Mouse (Mus musculus): ENCODE results near the gene Slc12a8.

Slc12a8 gene

DNA sequence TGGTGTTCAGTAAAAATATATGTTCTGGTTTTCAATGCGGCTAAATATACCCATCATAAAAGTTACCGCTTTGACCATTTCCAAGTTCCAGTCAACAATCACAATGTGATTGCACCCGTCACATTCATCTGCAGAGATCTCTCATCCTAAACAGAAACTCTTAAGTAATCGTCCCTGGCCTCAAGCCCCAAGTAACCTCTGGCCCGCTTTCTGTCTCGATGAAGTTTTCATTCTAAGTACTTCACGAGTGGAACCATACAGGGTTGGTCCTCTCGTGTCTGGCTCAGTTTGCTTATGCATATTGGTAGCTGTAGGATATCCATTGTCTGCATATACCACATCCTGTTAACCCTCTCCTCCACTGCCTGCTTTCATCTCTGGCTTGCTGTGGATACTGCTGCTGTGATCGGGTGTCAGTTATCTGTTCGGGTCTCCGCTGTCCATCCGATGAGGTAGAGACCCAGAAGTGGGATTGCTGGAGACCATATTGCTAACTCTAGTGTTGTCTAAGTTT, 181.2 kb downstream of the Slc12a8 start:
- no peak for DNase-seq (ENCODE audit: inconsistent ontology term)

DNA sequence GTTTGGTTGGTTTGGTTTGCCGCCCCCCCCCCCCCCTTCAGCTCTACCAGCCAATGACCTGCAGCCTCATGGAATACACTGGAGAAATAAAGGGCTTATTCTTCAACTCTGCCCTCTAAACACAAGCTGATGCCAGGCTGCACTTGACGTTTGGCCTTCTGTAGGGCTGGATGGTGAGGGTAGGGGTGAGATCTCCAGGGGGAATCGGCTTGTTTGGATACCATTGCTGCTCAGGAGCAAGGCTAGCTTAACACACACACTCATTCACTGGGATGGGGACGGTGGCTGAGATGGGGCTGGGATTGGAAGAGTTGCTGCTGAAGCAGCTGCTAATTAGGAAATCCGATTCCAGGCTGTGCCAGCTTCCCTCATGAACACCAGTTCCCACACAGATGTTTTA, 183.5 kb downstream of the Slc12a8 start:
- no peak for DNase-seq (ENCODE audit: inconsistent ontology term)

DNA sequence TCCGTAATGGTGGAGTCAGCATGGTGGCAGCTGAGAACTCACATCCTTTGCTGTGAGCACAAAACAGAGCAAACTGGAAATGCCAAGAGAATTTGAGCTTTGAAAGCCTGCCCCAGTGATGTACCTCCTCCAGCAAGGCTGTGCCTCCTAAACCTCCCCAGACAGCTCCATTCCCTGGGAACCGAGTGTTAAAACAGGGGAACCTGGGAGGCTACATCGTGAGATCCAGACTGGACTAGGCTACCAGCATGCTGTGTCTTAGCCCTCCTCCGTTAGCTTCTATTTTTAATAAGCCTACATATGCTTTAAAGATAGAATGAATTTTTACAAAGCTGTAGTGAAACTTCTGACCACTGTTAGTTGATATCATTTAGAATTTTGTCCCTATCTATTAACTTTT, 184.7 kb downstream of the Slc12a8 start:
- no peak for DNase-seq (ENCODE audit: inconsistent ontology term)

DNA sequence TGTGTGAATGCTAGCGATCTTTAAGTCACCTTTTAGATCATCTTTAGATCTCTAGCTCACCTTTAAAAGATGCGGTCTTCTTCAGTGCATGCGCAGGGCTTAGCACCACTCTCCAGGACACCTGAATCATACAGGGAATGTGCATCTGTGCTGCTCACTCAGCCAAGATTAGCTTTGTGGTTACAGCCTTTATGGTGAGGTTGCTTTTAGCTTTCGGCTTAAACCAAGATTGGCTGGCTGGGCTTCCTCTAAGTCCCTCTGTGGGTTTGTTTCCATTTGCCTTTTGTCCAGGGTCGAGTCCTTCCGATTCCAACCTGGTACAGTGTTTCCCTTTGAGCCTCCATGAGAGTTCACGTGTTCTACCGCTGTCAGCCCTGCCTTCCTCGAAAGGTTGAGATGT, 187.2 kb downstream of the Slc12a8 start:
- no peak for DNase-seq (ENCODE audit: inconsistent ontology term)

DNA sequence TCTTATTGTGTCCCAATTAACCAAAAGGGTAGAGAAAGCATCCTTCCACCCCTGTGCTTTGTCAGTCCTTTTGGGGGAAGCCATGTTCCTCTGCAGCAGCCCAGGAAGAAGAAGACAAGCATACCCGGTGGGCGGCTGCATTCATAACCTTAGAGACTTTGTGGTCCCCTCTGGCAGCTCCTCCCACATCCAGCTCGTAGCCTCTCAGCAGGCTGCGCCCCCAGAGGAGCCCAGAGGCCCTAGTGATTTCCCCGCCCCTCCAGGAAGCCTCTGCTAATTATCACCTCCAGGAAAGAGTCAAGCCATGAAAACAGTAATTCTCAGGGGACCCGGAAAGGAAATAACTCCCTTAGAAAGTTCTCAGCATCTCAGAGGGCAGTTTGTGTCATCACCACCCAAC, 188.1 kb downstream of the Slc12a8 start:
- DNase-seq (ENCODE audit: inconsistent ontology term): no peak

DNA sequence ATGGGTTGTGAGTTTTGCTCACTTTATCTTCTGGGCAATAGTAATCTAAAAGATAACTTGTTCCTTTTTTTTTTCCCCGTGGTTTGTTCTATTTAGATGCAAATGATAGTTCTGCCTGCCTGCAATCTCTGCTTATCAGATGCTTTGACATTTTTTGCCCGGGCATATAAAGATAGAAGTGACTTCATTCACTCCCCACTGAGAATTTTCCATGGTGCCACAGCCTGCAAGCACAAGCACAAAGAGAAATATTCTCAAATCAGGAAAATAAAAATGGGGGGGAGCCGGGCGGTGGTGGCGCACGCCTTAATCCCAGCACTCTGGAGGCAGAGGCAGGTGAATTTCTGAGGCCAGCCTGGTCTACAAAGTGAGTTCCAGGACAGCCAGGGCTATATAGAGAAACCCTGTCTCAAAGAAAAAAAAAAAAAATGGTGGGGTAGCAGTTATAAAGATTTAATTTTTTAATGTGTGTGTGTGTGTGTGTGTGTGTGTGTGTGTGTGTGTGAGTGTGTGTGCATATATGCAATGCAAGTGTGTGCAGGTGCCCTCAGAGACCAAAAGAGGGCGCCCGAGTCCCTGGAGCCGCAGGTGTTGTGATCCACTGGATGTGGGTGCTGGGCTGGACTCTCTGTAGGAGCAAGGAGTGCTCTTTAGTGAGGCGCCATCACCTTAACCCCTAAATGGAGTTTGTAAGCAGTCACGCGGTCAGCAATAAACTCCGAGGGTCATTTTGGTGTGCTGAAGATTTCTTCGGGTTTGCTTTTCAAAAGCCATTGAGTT, 189.2 kb downstream of the Slc12a8 start:
- no peak for DNase-seq (ENCODE audit: inconsistent ontology term)

DNA sequence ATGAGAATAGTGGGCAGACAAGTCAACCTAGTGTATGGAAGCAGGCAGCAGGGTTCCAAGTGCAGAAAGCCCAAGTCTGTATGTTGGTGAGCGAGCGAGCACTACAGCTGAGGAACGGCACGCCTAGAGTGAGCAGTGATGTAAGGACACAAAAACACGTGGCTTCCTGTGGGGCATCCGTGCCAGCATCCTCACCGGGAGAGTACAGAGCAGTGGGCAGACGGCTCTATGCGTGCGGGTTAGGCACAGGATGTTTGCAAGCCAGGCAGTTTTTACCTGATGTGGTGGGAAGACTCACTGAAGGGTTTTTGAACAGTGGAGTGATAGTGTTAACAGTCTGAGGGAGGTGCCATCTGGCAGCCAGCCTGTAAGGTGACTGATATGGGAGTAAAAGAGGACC, 190.9 kb downstream of the Slc12a8 start:
- no peak for DNase-seq (ENCODE audit: inconsistent ontology term)

DNA sequence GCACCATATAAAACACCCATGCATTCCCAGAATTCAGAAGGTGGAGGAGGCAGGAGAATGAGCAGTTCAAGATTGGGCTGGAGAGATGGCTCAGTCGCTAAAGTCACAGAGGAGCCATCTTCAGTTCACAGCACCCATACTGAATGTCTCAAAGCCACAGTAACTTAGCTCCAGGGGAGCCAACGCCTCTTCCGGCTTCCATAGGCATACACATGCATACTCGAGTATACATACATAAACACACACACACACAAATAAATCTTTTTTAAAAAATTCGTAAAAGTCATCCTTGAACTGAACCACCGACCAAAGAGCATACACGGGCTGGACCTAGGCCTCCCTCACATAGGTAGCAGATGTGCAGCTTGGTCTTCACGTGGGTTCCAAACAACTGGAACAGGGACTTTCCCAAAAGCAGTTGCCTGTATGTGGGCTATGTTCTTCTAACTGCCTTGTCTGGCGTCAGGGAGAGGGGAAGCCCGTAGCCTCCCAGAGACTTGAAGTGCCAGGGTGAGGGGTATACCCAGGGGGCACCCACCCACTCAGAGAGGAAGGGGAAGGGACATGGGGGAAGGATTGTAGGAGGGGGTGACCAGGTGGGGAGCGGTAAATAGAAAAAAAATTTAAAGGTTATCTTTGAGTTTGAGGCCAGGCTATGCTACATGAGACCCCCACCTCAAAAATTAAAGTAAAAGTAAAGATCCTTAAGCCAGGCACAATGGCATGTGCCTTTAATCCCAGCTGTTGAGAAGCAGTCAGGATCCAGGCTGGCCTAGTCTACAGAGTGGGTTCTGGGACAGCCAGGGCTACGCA, 191.7 kb downstream of the Slc12a8 start:
- no peak for DNase-seq (ENCODE audit: inconsistent ontology term)

All from Muller cell, postnatal 12 days (primary cell).